Mouse (Mus musculus): ENCODE measurements around the gene Med16.
A peak's percentile ranks its signal among the peaks of the same experiment; 100 is the strongest.
"Not testable (repeated sequence)": the region's sequence is repeated elsewhere in the genome, so short reads cannot be mapped to it uniquely, and the experiment has no call there.

Gene Med16

DNA sequence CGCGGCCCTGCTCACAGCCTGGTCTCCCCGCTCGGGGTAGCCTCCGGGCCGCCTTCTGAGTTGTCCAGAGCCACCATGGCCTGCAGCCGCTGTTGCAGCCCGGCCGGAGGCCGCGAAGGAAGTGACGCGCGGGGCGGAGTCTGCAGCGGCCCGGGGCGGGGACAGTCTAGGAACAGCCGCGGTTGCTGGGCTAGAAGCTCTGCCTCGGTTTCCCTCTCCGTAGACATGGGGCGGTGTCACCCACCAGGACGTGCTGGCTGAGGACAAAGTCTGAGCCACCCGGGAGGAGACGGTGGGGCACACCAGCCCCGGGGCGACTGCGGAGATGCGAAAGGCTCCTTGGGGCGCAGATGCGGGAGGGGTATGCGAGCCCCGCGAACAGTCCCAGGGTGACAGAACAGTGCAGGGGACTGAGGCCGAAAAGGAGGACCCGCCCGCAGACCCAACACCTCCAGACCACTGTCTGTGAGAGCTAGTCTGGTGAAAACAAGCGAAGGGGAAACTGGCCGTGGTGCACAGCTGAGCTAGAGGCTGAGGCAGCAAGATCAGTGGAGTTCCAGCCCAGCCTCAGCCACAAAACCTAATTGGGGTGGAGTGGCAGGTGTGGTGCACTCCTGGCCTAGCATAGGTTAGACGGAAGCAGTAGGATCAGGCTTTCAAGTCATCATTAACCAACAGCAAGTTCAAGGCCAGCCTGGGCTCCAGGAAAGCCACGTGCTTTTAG lies 8.2 kb upstream of the Med16 start, which contains the start of gene Kiss1r:
Gene Kiss1r, plus strand, starts transcription at position 164 of the 724 bp plus-strand sequence.
- peak; percentile 81 for DNase-seq

- DNase-seq = no peak
Observed at GRCm38 (mm10) chr10:79916081-79916480, 7.4 kb upstream of the Med16 start.

- no peak for DNase-seq
Observed at GRCm38 (mm10) chr10:79914948-79915596, 6.3 kb upstream of the Med16 start.

DNA sequence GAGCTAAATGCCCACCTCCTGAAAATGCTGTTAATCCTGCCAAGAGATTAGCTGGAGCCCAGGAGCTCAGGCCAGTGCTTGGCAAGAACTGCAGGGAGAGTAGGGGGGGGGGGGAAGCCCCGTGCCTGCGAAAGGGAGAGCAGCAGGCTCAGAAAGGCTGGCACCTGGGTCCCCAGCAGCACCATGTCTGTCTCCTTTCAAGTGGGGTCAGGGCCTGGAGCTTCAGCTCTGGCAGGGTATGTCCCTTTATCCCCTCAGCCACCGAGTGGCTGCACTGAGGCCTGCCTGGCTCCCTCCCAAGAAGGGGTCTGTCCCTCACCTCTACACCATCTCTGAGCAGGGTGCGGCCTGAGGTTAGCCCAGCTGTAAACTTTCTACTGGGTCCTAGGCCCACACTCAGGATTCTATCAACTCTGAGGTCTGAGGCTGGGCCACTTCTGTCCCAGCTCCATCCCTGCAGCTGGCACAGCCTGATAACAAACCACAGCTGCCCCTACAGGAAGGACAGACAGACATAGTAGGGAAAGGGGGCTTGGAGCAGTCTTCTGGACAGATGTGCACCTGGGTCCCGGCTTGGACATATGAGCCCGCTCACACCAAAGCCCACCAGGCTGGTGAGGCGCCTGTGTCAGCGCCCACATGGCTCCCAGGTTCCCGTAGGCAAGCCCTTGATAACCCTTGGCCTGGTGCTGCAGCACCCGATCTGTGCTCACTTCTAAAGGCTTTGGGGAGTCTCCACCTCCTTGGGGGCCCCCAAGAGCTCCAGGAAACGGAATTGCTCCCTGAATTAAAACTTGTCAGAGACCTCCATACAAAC lies 5.6 kb upstream of the Med16 start:
- DNase-seq = no peak

- DNase-seq = no peak
Observed at GRCm38 (mm10) chr10:79912412-79912811, 3.7 kb upstream of the Med16 start.

DNA sequence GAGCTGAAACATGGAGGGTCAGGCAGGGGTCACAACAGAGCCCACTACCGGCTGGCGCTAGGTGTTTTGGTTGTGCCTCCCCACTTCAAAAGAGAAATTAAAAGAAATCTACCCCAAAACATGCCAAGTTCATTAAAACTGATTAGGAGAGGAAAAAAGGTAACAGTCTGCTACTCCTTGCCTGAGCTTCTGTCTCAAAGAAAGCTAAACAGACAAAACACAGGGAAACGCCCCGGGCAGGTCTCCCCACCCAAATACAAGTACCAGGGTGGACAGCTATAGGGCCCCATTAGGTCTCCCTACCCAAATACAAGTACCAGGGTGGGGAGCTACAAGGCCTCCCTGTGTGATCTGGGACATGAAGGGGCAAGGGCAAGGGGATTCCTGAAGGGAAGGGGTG lies 1.8 kb upstream of the Med16 start, which contains the start of gene Gm26602:
Gene Gm26602, plus strand, starts transcription at position 301 of the 400 bp plus-strand sequence.
- no peak for DNase-seq

DNA sequence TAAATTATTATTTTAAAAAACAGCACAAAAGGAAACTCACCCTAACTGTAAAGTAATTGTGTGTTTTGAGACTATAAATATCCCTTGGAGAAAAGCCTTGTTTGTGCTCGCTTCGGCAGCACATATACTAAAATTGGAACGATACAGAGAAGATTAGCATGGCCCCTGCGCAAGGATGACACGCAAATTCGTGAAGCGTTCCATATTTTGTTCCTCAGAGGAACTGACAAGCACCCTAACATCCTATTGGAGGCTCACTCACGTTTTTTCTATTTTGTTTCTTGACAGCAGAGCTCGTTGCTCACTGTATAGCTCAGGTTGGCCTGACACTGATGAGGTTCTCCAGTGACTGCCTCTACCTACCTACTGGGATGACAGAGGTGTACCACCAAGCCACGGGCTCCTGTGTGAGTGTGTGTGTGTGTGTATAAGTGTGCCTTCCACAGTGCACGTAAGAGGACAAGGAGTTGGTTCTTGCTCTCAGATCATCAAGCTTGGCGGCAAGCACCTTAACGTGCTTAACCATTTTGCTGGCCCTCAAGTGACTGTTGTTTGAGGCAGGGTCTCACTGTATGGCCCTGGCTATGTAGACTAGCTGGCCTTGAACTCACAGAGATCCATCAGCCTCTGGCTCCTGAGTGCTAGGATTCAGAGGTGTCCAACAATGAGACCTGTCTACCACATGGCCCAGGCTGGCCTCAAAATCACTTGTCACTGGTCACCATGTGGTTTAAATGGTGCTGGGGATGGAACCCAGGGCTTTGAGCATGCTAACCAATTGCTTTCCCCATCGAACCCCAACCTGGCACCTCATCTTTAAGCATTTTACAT lies 584 bp upstream of the Med16 start:
- DNase-seq = peak; percentile 75

DNA sequence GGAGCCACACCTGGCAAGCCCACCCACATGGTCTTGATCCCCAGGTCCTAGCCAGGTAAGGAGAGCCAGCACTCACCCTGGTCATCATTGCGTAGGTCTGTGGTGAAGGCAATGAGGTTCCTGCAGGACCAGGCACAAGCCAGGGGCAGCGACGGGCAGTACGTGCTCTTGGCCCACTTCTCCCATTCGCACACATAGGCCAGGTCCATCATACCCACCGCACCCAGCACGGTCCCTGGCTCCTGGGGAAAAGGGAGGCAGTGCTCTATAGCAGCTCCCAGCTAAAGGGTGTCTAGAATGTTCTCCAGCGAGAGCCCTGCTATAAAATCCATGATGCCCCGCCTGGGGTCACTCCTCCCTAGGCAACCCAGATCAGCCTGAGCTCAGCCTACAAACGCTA lies 1.3 kb downstream of the Med16 start:
- DNase-seq = no peak

DNA sequence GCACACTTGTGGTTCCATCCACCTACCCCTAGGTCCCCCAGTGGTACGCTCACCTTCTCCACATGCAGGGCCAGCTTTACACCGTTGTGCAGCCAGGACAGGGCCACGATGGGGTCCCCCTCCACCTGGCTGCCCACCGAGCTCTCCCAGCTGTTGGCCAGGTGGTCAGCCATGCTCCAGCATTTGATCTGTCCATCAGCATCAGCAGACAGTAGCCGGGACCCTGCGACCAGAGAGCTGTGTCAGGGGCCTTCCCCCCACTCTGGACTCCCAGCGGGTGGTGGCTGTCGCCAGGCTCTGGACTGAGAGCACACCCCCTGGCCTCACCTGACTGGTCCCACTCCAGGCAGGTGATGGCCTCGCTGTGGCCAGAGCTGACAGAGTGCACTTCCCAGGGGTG lies 2.0 kb downstream of the Med16 start:
- DNase-seq = no peak

GRCm38 (mm10) chr10:79900951-79901410 lies 7.7 kb downstream of the Med16 start:
- peak; percentile 93 for DNase-seq

GRCm38 (mm10) chr10:79897316-79898245 lies 11.1 kb downstream of the Med16 start:
- DNase-seq = no peak

DNA sequence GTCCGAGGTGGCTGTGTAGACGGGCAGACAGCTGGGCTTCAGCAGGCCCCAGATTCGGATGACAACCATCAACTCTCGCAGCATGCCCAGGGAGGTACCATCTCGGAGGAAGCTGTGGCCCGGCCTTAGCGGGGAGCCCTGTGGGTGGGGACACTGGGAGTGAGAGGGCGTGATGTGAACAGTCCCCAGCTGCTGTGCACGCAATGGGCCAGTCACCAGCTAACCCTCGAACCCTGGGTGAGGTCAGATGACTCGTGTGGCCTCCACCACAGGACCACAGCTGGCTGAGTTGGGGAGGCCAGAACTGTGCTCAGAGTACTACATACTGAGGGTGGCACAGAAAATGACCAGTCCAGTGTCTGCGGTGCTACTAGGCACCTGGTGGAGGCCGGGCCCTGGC lies 11.9 kb downstream of the Med16 start:
- DNase-seq = no peak

DNA sequence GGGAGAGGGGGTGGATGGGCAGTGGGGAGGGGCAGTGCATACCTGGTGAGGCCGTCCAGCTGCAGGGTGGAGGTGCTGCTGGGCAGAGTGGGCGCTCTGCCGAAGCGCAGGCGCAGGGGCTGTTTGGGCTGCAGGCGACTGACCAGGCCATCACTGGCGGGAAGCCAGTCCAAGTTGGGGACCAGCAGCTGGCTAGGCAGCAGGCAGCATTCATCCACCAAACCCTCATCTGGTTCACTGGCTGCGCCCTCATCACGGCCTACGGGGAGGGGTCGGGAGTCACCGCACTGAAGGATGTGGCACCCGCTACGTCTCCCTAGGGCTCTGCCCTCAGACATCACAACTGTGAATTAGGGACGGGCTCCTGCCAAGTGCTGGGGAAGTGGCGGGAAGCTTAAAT lies 12.4 kb downstream of the Med16 start:
- DNase-seq = no peak

DNA sequence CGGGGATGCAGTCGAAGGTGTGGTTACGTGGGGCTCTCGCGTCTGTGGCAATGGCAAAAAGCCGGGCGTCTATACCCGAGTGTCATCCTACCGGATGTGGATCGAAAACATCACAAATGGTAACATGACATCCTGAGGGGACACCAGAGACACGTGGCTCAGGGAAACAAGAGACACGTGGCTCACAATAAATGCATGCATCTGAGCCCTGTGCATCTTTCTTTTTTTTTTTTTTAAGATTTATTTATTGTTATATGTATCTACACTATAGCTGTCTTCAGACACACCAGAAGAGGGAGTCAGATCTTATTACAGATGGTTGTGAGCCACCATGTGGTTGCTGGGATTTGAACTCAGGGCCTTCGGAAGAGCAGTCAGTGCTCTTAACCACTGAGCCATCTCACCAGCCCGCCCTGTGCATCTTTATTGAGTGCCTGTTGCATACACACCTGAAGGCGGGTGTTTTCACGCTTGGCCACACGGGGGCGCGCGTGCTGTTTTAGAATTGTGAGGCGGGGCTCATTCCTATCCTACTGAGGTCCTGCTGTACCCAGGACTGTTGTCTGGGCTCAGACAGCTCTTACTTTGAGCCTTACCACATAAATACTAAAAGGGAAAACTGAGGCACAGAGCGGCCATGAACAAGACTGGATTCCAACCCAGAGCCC lies 16.1 kb downstream of the Med16 start:
- DNase-seq = peak; percentile 69

DNA sequence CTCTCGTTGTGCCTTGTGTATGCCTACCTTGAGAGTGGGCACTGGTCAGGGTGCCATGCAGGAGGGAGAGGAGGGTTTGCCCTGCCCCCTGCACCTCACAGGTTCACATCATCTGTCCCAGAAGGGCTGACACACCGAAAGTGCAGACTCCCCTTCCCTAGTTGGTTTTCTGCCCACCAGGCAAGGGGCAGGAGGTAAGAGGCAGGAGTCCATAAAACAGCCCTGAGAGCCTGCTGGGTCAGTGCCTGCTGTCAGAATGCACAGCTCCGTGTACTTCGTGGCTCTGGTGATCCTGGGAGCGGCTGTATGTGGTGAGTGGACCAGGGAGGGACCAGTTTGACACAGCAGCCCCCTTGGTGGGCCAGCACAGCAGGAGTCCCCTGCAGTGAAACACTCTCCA lies 18.1 kb downstream of the Med16 start, which contains the start of gene Cfd:
Gene Cfd, plus strand, starts transcription at position 184 of the 400 bp plus-strand sequence.
- no peak for DNase-seq

GRCm38 (mm10) chr10:79889386-79889785 lies 19.3 kb downstream of the Med16 start:
- DNase-seq = no peak

DNA sequence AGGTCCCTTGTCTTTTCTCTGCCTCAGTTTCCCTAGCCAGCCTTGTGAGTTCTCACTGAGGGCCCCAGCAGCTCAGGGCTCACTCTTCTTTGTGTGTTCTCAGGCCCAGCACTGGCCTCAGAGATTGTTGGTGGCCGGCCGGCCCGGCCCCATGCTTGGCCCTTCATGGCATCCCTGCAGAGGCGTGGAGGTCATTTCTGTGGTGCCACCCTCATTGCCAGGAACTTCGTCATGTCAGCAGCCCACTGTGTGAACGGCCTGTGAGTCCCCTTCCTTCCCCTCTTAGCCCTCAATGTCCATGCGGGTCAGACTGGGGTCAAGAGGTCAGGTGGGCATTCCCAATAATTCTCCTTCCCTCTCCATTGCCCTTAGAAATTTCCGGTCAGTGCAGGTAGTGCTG lies 22.1 kb downstream of the Med16 start:
- DNase-seq = no peak

DNA sequence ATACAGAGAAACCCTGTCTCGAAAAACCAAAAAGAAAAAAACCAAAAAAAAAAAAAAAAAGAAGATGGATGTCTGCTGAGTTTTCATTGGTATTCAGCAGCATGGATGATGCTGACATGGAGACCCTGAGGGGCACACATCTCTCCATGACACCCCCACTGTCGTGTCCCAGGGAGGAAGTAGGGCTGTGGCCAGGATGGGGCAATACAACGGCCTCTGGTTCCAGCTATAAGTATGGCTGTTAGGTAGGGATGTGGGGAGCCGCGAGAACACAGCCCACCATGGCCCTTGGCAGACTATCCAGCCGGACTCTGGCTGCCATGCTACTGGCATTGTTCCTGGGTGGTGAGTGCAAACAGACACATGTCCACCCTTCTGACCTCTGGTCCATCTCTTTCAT lies 22.7 kb downstream of the Med16 start, which contains the start of gene Elane:
Gene Elane, plus strand, starts transcription at position 194 of the 400 bp plus-strand sequence.
- no peak for DNase-seq

DNA sequence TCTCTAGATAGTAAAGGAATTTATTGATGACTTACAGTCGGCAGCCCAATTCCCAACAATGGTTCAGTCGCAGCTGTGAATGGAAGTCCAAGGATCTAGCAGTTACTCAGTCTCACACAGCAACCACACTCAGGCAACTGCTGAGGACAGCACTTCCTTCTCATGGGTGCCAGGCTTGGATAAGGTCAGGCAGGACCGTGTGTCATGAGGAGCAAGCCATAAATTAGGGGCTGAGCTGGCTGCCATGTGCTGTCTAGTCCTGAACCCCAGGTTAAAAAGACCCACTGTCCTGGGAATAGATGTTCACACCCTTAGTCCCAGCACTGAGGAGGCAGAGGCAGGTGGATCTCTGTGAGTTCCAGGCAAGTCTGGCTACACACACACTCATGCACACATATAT lies 23.8 kb downstream of the Med16 start:
- DNase-seq = not testable (repeated sequence)

DNA sequence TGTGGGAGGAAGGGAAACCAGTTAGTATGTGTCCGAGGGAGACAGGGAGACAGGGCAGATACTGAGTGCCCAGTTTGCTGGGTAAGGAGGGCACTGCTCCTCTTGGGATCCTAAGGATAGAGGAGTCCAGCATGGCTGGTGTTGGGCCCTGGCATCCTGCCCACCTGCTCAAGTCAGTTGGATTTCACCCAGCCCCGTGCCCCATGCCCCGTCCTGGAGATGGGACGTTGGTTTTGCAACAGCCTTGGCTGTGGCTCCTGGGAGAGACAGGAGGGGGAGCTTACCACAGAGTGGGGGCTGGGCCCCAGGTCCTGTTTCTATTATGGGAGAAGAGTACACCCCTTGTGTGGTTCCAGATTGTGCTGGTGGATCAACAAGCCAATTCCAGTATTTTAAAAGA lies 24.3 kb downstream of the Med16 start:
- DNase-seq = no peak
